7 mouse cellular contexts compared by ENCODE assay signal in the genomic region with DNA sequence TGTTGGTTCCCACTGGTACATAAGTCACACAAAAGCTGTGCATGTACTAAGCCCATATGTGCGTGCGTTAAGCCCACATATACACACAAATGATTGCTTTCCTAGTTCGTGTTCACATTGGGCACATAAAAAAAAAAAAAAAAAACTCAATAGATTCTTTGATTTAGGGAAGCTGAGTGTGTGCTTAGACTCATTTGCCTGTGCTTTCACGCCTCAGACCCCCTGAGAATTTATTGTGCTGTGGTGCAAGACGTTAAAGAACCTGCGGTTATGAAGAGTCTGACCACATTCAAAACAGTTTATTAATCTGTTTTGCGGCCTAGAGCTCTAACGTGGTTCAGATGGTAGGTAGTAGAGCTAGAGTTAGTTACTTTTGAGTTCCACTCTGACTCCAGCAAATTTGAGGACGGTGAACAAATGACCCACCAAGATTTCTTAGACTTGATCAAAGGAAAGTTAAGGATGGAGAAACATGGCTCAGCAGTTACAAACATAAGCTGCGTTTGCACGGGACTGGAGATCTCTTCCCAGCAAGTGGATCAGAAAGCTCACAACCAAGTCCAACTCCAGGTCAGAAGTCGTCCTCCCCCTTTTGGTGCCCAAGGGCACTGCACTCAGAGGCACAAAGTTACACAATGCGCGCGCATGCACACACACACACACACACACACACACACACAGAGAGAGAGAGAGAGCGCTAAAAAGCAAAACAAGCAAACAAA. TPM values are rescaled to one million over a fixed set of nuclear protein-coding genes. Genes with fewer than 3 reads are reported as not detected.
DNase-seq lines count a peak whose midpoint lies in the region; ATAC-seq lines count a peak whose summit lies in the region.

No protein-coding gene starts in this region.

- H3K9me3 ChIP-seq in lung, embryonic 16.5 days (ENCODE audit: control insufficient read depth, low read length), result no peaks in the 10 kb centered on the region
- H3K9me3 ChIP-seq in embryonic facial prominence, embryonic 14.5 days (ENCODE audit: control insufficient read depth, low read length), result no peaks in the 10 kb centered on the region
- no peaks in the 10 kb centered on the region for H3K9me3 ChIP-seq in limb, embryonic 11.5 days (ENCODE audit: control insufficient read depth, low read length)
- H3K9me3 ChIP-seq in stomach, embryonic 15.5 days, result no peaks in the 10 kb centered on the region

- H3K27ac ChIP-seq in lung, embryonic 16.5 days (ENCODE audit: low read length), result peak overlapping the region; percentile 79
- peak overlapping the region; percentile 48; the same call in 1 of the 2 replicates for H3K27ac ChIP-seq in embryonic facial prominence, embryonic 14.5 days (replicated peaks; ENCODE audit: low read depth, low read length)
- H3K27ac ChIP-seq in limb, embryonic 11.5 days (replicated peaks; ENCODE audit: low read depth, low read length), result no peak overlapping the region
- peak overlapping the region; percentile 80 for H3K27ac ChIP-seq in stomach, embryonic 15.5 days

- 80% methylated on average over 16 of the region's 16 CpGs for WGBS in lung, embryonic 16.5 days
- 87% methylated on average over 16 of the region's 16 CpGs for WGBS in embryonic facial prominence, embryonic 14.5 days
- 83% methylated on average over 16 of the region's 16 CpGs for WGBS in limb, embryonic 11.5 days
- WGBS in stomach, embryonic 15.5 days, result 87% methylated on average over 16 of the region's 16 CpGs

- no peak for DNase-seq in lung, postnatal 14 days
- DNase-seq in embryonic facial prominence, embryonic 14.5 days (ENCODE audit: low spot score), result no peak
- DNase-seq in limb, embryonic 11.5 days (ENCODE audit: low spot score), result no peak
- DNase-seq in c-Kit-positive CD71-positive TER-119-positive erythroid progenitor cells, embryonic 14.5 days (ENCODE audit: low spot score), result no peak
- no peak for DNase-seq in cerebellum, adult 11 months

- peak overlapping the region; percentile 74 for H3K9ac ChIP-seq in lung, embryonic 16.5 days (ENCODE audit: low read length)
- no peak overlapping the region for H3K9ac ChIP-seq in embryonic facial prominence, embryonic 14.5 days (ENCODE audit: low read depth, low read length)
- H3K9ac ChIP-seq in limb, embryonic 11.5 days (ENCODE audit: low read length), result no peak overlapping the region
- no peak overlapping the region for H3K9ac ChIP-seq in stomach, embryonic 15.5 days

- H3K27me3 ChIP-seq in lung, embryonic 16.5 days (ENCODE audit: control insufficient read depth, insufficient read depth, low read depth, low read length), result no peaks in the 10 kb centered on the region
- no peaks in the 10 kb centered on the region for H3K27me3 ChIP-seq in embryonic facial prominence, embryonic 14.5 days (replicated peaks; ENCODE audit: control insufficient read depth, insufficient read depth, low read length)
- H3K27me3 ChIP-seq in limb, embryonic 11.5 days (ENCODE audit: control insufficient read depth, insufficient read depth, low read length), result no peaks in the 10 kb centered on the region
- H3K27me3 ChIP-seq in stomach, embryonic 15.5 days (replicated peaks), result no peaks in the 10 kb centered on the region

- H3K36me3 ChIP-seq in lung, embryonic 16.5 days (ENCODE audit: control insufficient read depth, insufficient read depth, low read length), result no peaks in the 10 kb centered on the region
- no peaks in the 10 kb centered on the region for H3K36me3 ChIP-seq in embryonic facial prominence, embryonic 14.5 days (ENCODE audit: control insufficient read depth, insufficient read depth, low read length)
- no peaks in the 10 kb centered on the region for H3K36me3 ChIP-seq in limb, embryonic 11.5 days (ENCODE audit: control insufficient read depth, insufficient read depth, low read length)
- no peaks in the 10 kb centered on the region for H3K36me3 ChIP-seq in stomach, embryonic 15.5 days

- ATAC-seq in lung, embryonic 16.5 days (ENCODE audit: low read depth), result no peak
- no peak for ATAC-seq in embryonic facial prominence, embryonic 14.5 days (ENCODE audit: low read depth)
- ATAC-seq in limb, embryonic 11.5 days (ENCODE audit: insufficient number of reproducible peaks, low FRiP score, low TSS enrichment, low read depth), result no peak
- ATAC-seq in stomach, embryonic 15.5 days (ENCODE audit: insufficient read depth, low FRiP score, low read depth), result no peak

- H3K4me1 ChIP-seq in lung, embryonic 16.5 days (replicated peaks; ENCODE audit: control insufficient read depth, insufficient read depth, low read length), result peaks cover 7% of the 10 kb centered on the region; the same call in 1 of the 2 replicates
- peaks cover 5% of the 10 kb centered on the region for H3K4me1 ChIP-seq in embryonic facial prominence, embryonic 14.5 days (ENCODE audit: control insufficient read depth, insufficient read depth, low read length)
- H3K4me1 ChIP-seq in limb, embryonic 11.5 days (ENCODE audit: control insufficient read depth, insufficient read depth, low read length), result peaks cover 6% of the 10 kb centered on the region
- peaks cover 6% of the 10 kb centered on the region; the same call in 1 of the 2 replicates for H3K4me1 ChIP-seq in stomach, embryonic 15.5 days

- peak overlapping the region; percentile 66; the same call in 1 of the 2 replicates for H3K4me3 ChIP-seq in lung, embryonic 16.5 days (ENCODE audit: low read length)
- H3K4me3 ChIP-seq in embryonic facial prominence, embryonic 14.5 days (ENCODE audit: low read depth, low read length), result no peak overlapping the region
- H3K4me3 ChIP-seq in limb, embryonic 11.5 days (ENCODE audit: low read depth, low read length), result peak overlapping the region; percentile 73; the same call in 1 of the 2 replicates
- H3K4me3 ChIP-seq in stomach, embryonic 15.5 days (replicated peaks), result no peak overlapping the region

- peak overlapping the region; percentile 64 for H3K4me2 ChIP-seq in lung, embryonic 16.5 days (ENCODE audit: low read depth, low read length)
- H3K4me2 ChIP-seq in embryonic facial prominence, embryonic 14.5 days (ENCODE audit: low read depth, low read length), result peak overlapping the region; percentile 90
- H3K4me2 ChIP-seq in limb, embryonic 11.5 days (ENCODE audit: low read depth, severe bottlenecking), result peak overlapping the region; percentile 74; the same call in 1 of the 2 replicates
- peak overlapping the region; percentile 81 for H3K4me2 ChIP-seq in stomach, embryonic 15.5 days

RNA-seq across cellular contexts. Expression of gene Fnip2, which starts 1.2 kb away (rescaled TPM):
- polyA plus RNA-seq in lung, embryonic 16.5 days (2015; fragmentation: Nextera tagmentation; extraction: Ambion mirVana), result 3.2 and 3.5 TPM in 2 replicates
- 2.0 and 2.3 TPM in 2 replicates for polyA plus RNA-seq in embryonic facial prominence, embryonic 14.5 days (2014; fragmentation: Nextera tagmentation; extraction: Ambion mirVana)
- polyA plus RNA-seq in limb, embryonic 11.5 days (2014; fragmentation: Nextera tagmentation; extraction: Ambion mirVana), result 5.1 and 6.6 TPM in 2 replicates
- polyA plus RNA-seq in stomach, embryonic 15.5 days (2015; fragmentation: Nextera tagmentation; extraction: Ambion mirVana), result 5.4 and 5.8 TPM in 2 replicates

RNA-seq across cellular contexts. Expression of gene Ppid, which starts 22.4 kb away (rescaled TPM):
- polyA plus RNA-seq in lung, embryonic 16.5 days (2015; fragmentation: Nextera tagmentation; extraction: Ambion mirVana), result 150 and 152 TPM in 2 replicates
- polyA plus RNA-seq in embryonic facial prominence, embryonic 14.5 days (2014; fragmentation: Nextera tagmentation; extraction: Ambion mirVana), result 155 and 167 TPM in 2 replicates
- 237 and 250 TPM in 2 replicates for polyA plus RNA-seq in limb, embryonic 11.5 days (2014; fragmentation: Nextera tagmentation; extraction: Ambion mirVana)
- 144 and 163 TPM in 2 replicates for polyA plus RNA-seq in stomach, embryonic 15.5 days (2015; fragmentation: Nextera tagmentation; extraction: Ambion mirVana)

Comparison
In these comparisons a context has a peak if more than half of its experiments do, and no peak if none do; other contexts are left out.
1. H3K4me3 ChIP-seq: peak in lung, embryonic 16.5 days (single experiment) and limb, embryonic 11.5 days (single experiment); none in embryonic facial prominence, embryonic 14.5 days (single experiment) and stomach, embryonic 15.5 days (single experiment).
2. Peak in every context shown above with its lines, with median percentiles within 50 percentile points of each other: H3K4me2 ChIP-seq.